Mouse (Mus musculus) NIH3T3 (cell line): ENCODE measurements around the gene Vps35l.
A peak's percentile ranks its signal among the peaks of the same experiment; 100 is the strongest.

Source experiments
- DNase-seq: peaks from one replicate; pipeline ENCODE4 v3.0.0-alpha.2; 2012; ENCODE audit warnings: low read depth

The Vps35l gene

GRCm38 (mm10) chr7:118777598-118778394 is 37.8 kb downstream of the Vps35l start:
- DNase-seq, result no peak

GRCm38 (mm10) chr7:118778561-118778960 is 38.5 kb downstream of the Vps35l start:
- DNase-seq, result no peak

- DNase-seq, result no peak
Measured at GRCm38 (mm10) chr7:118783305-118784001, 43.4 kb downstream of the Vps35l start.

DNA sequence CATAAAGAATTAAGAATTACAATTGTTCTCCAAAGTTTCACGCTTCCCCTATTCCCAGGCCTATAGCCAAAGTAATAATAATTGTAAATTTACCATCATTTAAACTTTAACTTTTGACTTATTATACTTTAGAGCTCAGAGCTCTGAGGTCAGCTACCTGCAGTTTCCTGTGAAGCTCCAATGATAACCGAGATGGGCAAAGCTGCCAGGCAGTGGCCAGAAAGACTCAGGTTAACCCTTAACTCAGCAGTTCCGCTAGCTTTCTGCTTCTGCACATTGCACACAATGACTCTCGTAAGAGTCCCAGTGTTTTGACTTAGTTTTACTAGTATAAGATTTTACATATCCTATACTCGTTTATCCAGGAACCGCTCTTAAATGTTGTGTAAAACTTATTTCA is 46.1 kb downstream of the Vps35l start:
- no peak for DNase-seq

DNA sequence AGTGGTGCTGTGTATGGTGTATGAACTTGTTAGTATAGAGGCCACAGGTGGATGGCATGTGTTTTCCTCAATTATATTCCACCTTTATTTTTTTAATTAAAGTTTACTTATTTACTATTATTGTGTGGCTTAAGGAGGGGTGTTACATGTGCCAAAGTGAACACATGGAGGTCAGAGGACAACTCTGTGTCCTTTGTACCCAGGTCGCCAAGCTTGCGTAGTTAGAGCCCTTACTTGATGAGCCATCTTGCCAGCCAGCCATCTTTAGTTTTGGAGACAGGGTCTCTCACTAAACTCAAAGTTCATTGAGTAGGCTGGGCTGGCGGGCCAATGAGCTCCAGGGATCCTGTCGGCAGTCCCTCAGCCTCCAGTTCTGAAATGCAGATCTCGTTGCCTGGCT is 47.3 kb downstream of the Vps35l start:
- DNase-seq, result no peak

DNA sequence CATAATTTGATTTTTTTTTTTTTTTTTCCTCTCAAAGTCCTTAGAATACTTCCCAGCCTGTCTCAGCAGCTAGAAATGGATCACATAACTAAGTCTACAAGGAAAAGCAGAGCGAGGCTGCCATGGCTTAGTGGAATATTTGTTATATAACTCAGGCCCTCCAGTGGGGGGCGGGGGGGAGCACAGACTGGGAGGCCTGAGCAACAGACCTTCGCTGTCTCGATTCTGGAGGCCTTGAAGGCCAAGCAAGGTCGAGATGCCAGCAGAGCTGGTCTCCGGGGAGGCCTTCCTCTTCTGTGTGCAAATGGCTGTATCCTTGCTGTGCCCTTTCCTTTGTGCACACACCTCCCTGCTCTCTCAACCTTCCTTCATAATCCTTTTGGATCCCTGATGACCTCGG is 48.5 kb downstream of the Vps35l start:
- peak; percentile 2 for DNase-seq

DNA sequence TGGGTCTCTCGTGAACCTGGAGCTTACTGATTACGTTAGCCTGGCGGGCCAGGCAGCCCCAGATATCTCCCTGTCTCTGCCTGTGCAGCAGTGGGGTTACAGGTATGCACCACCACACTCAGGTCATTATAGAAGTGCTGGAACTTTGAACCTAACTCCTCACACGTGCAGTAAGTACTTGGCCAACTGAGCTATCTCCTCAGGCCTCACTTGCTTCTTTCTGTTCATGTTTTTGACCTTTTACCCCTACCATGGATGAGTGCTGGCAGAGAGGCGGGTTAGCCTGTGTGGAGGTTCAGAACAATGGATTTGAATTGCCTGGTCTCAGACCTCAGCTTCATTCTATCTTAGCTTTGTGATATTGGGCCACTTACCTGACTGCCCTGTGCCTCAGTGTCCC is 50.3 kb downstream of the Vps35l start:
- DNase-seq, result no peak

DNA sequence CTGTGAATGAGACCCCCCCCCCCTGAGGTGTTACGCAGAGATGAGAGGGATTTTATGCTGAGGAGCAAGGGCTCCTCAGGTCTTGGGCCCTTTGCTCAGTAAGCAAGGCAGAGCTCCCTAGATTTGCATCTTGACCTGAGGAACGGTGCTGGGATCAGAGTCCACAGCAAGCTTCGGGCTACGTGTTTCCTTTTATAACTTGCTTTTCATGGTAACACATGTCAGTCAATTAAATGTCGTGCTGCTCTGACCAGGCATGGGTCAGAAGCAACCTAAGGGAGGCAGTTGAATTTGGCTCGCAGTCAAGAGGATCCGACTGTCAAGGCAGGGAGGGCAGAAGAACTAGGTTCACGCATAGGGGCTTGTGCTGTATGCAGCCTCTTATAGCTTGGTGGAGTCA is 53.9 kb downstream of the Vps35l start:
- no peak for DNase-seq

DNA sequence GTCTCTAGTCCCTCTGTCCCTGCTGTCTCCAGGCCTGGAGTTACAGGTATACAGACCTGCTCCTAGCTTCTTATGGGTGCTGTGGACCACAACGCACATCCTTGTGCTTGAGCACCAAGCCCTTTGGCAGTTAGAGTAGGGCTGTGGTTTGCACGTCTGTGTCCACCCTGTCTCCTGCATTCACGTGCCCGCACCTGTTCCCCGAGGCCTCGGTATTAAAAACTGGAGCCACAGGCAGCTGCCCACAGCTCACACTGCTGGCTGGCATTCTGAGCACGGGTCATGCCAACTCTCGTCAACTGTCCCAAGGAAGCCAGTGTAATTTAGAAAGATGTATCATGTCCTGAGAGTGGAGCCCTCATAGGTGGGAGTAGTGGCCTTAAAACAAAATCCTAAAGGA is 55.8 kb downstream of the Vps35l start:
- DNase-seq, result no peak

DNA sequence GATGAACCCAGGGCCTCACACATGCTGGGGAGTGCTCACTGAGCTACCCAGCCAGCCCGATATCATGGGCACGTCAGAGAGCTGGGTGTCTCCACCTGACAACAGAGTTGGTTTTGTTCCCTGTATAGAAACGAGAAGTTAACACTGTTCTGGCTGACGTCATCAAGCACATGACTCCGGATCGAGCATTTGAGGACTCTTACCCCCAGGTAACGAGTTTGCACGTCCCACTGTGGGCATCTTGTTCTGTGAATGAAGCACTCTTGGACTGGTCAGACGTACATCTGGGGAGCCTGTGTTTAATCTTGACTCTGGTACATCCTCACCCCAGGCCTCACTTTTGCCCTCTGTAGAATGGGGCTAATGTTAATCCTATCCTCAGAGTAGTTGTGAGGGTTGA is 56.8 kb downstream of the Vps35l start:
- no peak for DNase-seq

GRCm38 (mm10) chr7:118797600-118797999 is 57.6 kb downstream of the Vps35l start:
- no peak for DNase-seq

- DNase-seq, result no peak
Measured at GRCm38 (mm10) chr7:118798105-118798570, 58.1 kb downstream of the Vps35l start.

DNA sequence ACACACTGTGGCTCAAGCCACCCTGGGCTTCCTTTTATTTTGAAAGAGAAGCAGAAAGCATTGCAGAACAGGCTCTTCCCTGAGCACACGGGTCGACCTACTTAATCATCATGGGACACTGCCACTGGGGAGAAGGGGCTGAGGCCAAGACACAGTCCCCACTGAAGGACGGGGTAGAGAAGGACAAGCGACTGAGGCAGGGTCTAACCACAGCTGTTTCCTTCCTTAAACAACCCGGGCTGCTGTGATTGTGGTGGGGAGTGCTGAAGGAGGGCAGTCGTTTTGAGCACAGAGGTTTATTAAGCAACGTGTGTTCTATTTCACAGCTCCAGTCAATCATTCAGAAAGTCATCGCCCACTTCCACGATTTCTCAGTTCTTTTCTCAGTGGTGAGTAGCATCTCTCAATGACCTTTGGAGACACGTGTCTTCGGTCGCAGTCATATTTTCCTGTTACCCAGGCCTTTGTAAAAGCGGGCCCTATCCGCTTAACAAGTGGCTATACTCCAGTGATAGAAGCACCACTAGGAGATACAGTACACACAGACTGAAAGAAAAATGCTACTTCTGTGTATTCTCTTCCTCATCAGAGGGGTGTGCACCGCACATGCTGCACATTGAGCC is 60.2 kb downstream of the Vps35l start:
- DNase-seq, result no peak

DNA sequence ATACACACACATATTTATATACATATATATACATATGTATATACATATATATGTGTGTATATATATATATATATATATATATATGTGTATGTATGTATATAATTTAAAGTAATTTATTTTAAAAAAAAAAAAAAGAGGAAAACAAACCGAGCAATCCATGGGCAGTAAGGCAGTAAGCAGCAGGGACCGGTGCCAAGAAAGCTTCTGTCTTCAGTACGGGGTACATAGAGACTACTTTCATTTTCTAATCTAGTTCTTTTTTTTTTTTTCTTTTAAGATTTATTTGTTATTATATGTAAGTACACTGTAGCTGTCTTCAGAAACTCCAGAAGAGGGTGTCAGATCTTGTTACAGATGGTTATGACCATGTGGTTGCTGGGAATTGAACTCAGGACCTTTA is 61.8 kb downstream of the Vps35l start:
- peak; percentile 6 for DNase-seq

DNA sequence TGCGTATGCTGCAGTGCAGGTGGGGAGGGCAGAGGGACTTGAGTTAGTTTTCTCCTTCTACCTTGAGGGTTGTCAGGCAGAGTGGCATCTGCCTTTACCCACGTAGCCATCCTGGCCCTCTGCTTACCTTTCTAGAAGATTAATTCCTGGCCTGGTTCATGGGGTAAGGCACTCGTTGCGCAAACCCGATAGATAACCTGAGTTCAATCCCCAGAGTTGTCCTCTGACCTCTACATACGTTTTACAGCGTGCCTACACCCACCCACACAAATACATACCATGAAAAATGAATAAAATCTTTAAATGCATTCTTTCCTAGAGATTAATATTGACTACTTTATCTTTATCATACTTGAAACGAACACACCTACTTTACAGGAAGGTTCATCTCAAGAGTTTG is 63.4 kb downstream of the Vps35l start:
- DNase-seq, result no peak

DNA sequence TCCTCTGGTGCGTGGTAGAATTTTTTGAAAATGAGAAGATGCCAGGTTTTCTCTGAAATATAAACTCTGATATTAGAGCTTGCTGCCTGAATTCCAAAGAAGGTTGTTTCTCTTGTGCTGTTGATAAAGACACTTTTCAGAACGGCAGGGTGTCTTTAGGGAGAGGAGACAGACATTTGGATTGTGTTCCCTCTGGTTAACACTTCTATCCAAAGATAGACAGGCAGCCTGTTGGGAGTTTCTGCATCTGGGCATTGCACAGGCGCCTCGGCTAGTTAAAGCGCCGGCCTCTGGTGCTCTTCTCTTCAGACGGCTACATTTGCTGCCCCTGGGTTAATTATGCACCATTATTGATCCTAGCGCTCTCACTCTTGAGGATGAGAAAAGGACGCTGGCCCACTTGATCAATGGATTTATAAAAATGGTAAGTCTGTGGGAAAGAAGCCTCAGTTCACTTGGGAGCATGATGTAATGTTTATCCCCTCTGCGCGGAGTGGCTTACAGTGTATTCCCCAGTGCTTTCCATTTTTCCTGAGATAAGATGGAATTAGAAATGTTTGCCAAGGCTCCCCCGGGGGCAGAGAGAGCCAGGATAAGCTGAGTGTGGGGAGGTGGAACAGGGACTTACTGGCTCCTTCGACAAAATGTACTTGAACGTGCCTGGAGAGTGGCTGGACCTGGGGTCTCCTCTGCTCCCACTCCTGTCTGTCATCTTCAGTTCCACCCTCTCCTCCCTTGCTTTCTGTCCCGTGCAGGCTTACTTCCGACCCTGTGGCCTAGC is 66.8 kb downstream of the Vps35l start:
- no peak for DNase-seq

DNA sequence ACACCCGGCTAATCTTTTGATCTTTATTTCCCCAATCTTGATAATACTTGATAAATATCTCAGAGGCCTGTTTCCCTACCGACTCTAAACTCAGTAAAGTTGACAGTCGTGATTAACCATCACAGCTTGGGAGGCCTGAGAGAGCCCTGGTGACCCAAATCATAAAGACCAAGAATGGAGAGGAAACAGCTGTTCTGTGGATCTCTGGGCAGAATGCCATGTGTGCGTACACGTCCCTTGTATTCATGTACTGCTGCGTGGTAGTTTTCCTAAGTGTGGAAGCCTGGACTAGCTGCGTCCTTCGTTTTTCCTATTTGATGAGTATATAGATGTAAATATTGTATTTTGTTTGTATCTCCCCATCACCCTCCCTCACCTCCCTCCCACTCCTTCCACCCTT is 67.9 kb downstream of the Vps35l start:
- DNase-seq, result no peak

- DNase-seq, result no peak
Measured at GRCm38 (mm10) chr7:118811407-118812106, 71.5 kb downstream of the Vps35l start.

GRCm38 (mm10) chr7:118813592-118813991 is 73.6 kb downstream of the Vps35l start:
- no peak for DNase-seq

DNA sequence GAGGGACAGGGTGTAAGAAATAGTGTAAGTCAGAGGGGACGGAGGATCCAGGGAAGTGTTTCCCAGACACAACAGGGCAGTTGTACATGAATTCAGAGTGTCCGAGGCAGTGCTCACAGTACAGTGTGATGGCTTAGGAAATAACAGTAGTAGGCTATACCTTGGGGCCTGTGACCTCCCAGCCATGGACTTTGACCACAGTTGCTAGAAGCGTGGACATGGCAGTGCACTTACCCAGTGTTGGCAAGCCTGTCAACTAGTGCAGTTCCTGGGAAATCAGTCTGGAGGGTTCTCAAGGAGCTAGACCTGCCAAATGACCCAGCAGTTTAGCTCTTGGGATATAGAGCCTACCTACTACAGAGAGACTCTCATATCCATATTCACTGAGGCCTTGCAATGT is 76.2 kb downstream of the Vps35l start:
- DNase-seq, result no peak

GRCm38 (mm10) chr7:118817741-118818140 is 77.7 kb downstream of the Vps35l start:
- no peak for DNase-seq

DNA sequence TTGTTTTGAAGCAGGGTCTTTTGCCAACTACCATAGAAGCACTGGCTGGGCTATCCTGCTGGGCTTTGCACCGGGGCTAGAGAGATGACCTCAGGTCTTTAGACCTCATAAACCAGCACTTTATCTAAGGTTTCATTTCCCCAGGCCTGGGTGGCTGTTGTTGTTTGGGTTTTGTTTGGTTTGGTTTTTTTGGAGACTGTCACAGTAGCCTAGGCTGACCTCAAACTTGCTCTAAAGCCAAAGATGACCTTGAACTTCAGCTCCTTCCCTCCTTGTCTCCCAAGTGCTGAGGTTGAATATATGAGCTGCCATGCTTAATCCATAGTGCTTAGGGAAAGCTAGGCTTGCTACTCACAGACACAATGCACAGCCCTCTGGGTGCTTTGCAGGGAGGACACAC is 79.6 kb downstream of the Vps35l start:
- DNase-seq, result no peak
